Mouse (Mus musculus): ENCODE measurements around the gene Alkbh6.

Alkbh6 gene

DNA sequence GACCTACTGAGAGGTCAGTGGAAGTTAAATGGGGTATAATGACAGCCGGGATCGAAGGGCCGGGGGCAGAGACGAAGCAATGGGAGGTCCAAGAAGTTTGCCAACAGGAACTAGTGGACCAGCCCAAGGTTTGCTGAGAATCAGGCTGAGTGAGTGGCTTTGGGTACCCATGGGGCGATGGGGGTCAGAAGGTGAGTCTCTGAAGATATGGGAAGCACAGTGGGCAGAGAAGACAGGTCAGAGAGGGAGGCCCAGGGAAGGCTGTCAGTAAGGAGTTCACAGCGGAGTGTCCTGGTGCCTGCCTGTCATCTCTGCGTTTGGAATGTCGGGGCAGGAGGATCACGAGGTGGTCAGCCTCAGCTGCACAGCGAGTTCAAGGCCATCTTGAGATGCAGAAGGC is 19.9 kb downstream of the Alkbh6 start:
- no peak for DNase-seq (ENCODE audit: extremely low spot score)

DNA sequence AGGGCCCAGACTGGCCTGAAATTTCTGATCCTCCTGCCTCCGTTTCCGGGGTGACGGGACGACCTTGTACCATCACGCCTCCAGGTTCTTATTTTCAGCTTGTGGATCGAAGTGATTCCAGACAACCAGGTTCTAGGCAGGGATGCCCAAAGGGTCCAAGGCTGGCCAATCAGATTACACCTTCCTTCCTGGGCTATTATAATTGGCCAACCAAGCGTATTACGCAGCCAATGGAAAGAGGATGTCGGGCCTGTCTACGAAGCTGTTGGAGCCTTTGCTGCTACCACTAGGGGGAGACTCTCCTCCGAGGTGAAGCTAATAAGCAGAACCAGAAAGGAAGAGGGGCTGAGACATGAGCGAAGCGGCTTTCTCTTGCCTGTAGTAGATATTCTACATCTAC is 23.4 kb downstream of the Alkbh6 start:
- DNase-seq (ENCODE audit: extremely low spot score): peak; percentile 82

DNA sequence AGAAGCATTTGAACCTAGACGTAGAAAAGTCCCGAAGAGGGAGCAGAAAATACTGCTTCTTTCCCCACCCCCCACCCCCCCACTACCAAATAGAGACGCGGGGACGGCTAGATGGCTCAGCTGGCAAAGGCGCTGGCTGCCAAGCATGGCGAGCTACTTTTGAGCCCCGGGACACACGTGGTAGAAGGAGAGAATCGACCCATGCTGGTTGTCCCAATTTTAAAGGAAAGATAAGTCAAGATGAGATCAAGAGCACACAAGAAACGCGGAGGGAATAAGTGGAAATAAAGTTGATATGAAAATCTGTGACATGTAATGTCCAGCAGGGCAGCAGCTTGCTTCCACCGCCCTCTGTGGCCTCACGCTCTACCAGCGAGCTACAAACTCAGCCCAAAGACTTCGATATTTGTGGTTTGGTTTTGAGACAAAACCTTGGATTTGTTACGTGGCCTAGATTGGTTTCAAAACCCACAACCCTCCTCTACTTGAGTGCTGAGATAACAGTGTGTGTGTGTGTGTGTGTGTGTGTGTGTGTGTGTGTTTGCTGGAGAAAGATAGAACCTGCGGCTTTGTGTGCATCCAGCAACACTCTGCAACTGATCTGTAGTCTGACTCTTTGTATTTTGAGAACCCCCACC is 24.2 kb downstream of the Alkbh6 start:
- DNase-seq (ENCODE audit: extremely low spot score): no peak

DNA sequence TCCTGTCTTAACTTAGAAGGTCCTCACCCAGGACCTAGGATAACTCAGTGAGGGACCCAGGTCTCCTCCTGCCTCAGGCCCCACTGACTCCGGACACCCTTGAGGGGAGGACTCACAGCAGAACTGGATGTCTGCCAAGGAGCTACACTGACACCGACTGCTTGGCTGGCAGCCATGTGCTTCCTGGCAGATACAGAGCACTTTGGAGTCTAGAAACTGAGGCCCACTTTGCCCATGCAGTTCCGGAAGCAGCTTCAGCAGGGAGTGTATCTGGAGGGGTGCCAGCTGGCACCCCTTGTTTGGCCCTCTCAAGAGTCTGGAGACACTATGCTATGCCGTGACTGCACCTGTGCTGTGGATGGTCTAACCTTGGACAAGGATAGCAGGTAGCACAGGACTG is 24.9 kb downstream of the Alkbh6 start:
- no peak for DNase-seq (ENCODE audit: extremely low spot score)

DNA sequence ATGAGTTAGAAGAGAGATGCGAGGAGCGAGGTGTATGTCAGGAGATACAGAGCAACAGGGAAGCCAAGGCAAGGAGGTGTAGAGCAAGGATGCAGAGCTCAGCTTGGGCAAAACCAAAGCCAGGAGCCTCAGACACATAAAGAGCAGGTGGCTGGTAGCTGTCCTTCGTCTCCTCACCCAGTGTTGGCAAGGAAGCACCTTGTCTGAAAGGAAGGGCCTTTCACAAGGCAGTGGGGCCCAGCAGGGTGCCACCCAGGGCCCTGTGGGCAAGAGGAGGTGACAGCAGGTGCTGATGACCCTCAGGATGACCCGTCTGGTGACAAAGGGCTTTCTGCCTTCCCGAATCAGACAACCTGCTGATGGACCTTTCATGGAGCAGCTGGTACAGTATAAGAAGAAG is 26.0 kb downstream of the Alkbh6 start:
- no peak for DNase-seq (ENCODE audit: extremely low spot score)

DNA sequence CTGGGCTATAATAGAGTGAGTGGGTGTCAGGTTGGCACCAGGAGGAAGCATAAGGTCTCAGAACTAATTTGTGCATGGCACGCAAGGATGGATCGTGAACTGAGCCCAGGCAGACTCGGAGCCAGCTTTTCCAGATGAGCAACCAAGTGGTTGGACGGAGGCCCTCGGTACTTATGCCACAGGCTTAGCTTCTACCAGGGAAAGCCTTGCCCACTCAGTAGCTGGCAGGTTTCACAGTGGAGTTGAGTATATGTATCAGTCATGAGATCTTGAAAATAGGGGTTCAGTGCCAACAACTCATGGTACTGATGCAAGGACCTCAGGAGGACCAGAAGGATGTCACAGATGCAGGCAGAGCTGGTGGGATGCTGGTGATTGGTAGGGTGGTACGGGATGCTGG is 27.2 kb downstream of the Alkbh6 start:
- DNase-seq (ENCODE audit: extremely low spot score): no peak

DNA sequence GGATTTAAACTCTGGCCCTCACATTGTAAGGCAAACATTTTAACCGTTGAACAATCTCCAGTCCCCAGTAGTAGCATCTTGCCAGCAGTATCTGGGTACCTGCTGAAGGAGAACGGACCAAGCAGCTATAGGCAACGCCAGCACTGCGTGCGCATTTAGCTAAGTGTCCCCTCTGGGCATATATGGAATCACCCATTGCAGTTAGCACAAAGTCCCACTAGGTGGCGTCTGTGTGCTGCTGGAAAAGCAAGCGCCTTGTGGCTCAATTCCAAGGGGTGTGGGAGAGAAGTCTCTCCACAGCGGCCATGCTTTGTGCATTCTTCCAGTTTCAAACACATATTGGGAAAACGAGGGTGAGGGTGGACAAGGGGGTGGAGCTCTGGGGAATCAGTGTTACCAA is 27.9 kb downstream of the Alkbh6 start:
- peak; percentile 81 for DNase-seq (ENCODE audit: extremely low spot score)

DNA sequence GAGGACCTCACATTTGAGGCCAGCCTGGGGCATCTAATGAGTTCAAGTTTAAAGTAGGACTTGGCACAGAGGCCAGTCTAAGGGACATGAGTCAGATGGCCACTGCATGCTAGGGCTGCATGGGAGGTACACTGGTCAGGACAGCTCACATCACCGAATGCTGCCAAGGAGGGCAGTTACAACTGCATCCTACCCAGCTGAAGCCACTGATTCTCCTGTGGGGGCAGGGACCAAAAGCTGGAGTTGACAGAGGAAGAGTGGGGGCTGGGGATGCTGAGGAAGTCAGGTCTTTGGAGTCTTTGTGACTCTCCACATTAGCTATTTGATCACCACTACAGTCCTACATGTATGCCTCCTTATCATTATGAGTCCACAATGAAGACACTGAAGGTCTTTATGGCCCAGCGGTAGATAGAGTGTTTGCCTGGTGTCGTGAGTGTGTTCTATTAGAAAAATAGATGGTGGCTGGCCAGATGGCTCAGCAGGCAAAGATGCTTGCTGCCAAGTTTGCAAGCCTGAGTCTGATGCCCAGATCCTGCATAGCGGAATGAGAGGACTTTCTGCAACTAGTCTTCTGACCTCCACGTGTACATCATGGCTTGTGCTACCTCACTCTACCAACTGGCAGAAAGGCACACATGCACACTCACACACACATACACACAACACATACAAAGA is 31.1 kb downstream of the Alkbh6 start:
- DNase-seq (ENCODE audit: extremely low spot score): no peak

DNA sequence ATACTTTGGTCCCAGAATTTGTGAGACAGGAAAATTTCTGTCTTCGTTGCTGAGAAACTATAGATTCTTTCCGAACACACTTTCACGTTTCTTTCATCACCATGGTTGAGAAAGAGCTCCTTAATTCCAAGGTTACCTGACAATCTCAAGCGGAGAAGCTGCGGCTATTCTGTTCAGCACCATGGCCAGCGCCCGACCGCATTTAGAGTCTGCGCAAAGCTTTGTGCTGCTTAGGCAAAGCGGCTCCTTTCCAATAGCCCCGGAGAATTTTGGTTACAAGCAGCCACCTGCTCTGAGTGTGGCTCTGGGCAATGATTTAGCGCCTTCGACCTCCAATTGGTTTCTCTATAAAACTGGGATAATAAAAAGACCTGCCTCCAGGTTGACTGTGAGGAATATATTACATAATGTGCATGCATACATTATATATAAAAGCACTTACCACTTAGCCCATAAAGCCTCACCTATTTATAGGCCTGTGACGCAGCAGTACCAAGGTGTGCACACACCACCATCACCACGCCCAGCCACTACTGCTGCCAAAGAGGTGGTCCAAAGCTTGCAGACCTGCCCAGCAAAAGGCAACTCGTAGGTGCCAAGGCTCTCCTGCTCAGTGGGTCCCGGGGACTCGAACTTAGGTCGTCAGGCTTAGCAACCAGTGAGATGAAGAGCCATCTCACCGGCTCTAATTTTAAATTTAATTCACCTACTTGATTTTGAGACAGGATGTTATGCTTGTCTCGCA is 38.3 kb downstream of the Alkbh6 start:
- DNase-seq (ENCODE audit: extremely low spot score): peak; percentile 63

DNA sequence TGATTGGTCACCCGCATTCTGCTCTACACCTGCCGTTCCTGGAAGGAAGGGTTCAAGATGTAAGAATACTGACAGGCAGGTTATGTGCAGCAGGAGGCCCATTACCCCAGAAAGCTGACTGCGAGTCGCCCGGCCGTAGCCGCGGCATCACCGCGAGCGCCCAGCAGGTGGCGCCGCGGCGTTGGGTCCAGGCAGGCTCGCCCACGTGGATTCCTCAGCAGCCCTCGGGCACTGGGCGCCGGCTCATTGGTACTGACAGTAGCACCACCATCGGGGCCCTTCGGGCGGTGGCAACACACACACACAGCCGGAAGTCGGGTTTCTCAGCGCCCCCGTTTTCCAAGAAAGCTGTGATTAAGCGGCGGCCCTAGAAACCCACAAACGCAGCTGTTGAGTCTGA is 39.3 kb downstream of the Alkbh6 start:
- peak; percentile 71 for DNase-seq (ENCODE audit: extremely low spot score)

DNA sequence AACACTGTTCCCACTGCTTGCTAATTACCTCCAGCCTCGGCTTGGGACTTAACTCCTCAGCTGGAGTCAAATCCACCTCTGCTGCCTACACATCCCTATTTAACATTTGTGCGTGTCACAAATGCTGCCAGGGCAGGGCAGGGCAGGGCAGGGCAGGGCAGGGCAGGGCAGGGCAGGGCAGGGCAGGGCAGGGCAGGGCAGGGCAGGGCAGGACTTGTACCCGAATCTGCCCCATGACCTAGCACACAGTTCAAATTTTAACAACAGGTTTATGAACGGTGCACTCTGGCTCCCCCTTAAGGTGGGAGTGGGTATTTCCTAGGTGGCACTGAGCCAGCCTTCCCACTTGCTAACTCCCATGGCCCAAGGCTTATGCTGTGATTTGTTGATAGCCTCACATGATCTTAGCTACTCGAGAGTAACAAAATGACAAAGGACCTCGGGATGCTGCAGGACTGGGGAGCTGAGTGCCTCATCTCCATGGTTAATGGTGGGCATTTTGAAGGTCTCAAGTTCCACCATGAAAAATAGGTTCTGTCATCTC is 44.8 kb downstream of the Alkbh6 start:
- peak; percentile 67 for DNase-seq (ENCODE audit: extremely low spot score)

DNA sequence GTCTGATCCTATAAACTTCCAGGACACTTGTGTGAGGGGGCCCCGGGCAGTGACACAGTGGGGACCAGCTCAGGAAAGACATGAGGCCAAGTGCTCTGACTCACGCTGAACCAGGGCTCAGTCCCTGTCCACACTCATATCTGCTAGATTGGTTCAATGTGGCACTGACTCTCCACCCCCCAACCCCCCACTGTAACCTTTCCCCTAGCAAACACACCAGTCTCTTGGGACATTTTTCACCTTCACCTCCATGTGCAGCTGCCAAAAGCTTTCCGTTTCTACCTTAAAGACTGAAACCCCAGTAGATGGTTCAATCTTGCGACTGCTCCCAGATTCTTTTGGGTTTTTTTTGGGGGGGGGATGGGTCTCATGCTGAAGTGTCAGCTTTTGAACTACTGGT is 45.5 kb downstream of the Alkbh6 start:
- DNase-seq (ENCODE audit: extremely low spot score): no peak

DNA sequence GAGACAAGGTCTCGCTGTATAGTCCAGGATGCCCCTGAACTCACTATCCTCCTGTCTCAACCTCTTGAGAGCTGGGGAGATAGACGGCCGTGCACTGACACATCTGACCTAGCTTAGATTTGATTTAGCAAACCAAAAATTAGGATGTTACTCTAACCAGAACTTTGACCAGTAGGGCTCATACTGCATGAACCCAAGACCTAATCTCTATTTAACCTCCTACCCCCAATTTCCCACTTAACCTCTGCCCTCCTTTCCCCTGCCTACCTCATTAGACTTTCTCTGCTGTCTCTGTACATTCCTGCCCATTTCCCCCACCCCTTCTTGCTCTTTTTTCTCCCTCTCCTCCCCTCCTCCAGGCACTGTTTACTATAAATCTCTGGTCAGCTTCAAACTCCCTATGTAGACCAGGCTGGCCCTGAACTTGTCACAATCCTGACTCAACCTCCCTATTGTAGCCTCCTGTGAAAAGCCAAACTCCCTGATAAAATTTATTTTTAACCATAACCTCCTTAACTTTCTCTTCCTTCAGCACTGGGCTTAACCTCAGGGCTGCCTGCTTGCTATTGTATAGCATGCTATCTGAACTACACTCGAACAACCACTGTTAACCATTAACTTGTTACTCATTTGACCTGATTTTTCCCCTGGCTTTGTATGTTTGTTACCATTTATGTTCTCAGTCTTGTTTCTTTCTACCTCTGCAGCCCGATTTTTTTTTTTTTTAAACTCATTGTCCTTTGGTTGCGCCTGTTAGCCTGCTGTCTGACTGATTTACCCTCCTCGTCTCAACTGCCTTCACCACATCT is 50.1 kb downstream of the Alkbh6 start:
- no peak for DNase-seq (ENCODE audit: extremely low spot score)

DNA sequence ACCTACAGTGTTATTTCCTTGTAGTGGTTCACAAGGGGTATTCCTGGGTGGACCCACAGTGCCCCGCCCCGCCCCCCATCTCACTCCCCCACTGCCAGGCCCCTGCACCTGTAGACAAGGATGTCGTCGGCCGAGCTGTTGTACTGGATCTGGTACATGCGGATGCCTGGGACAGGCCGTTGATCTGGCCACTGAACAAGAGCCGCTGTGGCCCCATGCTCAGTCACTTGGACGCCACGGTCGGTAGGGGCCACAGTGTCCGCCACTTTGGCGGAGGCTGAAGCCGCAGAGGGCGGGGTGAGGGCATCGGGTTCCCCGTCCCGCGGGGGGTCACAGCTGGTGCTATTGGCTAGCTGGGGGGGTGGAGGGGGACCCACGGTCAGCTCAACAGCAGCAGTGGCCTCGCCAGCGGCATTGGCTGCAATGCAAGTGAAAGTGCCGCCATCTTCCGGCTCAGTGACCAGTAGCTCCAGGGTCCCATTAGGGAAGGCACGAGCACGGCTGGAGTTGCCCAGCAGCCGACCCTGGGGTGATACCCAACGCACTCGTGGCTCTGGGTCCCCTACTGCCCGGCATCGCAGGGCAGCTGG is 50.9 kb downstream of the Alkbh6 start:
- DNase-seq (ENCODE audit: extremely low spot score): no peak

DNA sequence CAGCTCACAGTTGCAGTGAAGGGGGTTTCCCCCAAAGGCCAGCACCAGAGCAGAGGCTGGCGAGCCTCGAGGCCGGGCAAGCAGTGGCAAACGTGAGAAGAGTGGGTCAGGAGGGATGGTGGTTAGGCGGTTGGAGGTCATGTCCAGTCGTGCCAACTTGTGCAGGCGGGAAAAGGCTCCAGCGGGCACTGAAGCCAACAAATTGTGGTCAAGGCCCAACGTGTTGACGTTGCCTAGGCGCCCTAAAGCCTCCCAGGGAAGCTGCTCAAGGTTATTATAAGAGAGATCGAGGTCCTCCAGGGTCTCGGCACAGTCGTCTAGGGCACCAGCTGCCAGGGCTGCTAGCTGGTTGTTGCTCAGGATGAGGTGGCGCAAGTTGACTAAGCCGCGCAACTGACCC is 51.5 kb downstream of the Alkbh6 start:
- no peak for DNase-seq (ENCODE audit: extremely low spot score)

DNA sequence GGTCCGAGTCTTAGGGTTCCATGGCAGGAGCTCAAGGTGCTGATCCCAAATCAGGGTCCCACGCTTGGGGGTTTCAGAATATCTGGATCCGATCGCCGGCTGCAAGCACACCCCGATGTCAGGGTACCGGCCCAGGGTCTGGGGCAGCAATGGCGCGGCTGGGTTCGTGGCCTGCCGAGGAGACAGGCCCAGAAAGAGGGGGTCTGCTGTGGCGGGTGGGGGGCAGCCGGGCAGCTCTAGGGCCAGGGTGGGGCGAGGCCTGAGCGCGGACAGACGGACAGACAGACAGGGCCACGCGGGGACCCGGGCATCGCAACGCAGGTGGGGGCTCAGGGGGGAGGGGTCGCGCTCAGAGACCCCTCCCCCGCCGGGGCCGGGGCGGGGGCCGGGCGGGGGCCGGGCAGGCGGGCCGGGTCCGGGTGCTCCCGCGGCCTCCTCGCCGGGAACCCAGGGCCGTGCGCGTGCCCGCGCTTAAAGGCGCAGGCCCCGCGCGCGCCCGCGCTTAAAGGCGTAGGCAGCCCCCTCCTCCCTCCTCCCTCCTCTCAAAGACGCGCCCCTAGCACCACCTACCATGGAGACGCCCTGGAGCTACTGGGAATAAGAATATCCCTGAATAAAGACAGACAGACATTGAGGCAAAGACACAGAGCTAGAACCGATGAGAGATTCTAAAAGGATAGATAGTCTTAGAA is 54.3 kb downstream of the Alkbh6 start, which contains the start of gene Lrfn3:
TSS of gene Lrfn3 (minus strand) at position 121 of the 692 bp plus-strand sequence.
- peak; percentile 71 for DNase-seq (ENCODE audit: extremely low spot score)

DNA sequence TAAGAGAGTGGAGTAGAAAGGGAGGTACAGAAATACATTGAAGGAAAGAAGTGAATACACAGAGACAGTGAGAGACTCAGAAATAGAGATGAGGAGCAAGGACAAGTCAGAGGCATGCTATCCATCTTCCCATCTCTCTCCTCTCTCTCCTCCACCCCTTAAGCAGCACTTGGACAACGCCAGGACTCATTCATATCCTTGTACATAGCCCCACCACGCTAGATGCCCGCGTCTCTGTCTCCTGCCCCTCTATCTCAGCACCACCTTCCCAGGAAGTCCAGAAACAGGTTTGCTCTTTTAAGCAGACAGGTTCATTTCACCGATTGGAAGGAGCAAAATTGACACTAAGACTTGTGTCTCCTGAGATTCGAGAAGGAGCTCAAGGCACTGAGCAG is 54.8 kb downstream of the Alkbh6 start:
- DNase-seq (ENCODE audit: extremely low spot score): no peak
